Mouse (Mus musculus): ENCODE measurements around the gene Il13.

Il13 gene

DNA sequence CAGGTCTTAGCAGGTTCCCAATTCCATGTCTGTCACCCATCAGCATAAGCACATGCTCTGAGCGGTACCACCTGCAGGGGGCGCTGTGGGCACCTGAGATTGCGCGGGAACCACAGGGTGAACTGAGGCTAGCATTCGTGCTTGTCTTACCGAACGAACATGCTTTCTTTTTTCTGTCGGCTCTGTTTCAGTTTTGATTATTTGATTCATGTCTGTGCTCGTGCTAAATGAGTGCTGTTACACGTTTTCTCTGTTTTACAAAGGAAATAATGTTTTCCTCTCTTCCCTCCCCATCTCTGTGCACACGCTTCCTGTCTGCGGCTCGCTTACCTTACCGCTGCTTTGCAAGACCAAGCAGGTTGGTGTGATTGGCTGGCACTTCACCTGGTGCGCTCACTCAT, 44.1 kb downstream of the Il13 start:
- no peaks in the 10 kb centered on the region for H3K4me1 ChIP-seq (replicated peaks; ENCODE audit: low read depth, low read length)
- H3K9me3 ChIP-seq (ENCODE audit: low read length) = no peaks in the 10 kb centered on the region
- H3K4me3 ChIP-seq (replicated peaks; ENCODE audit: low read length) = 0 out of 2 replicates have a peak overlapping the region, but pooled peaks have one; percentile 18
- peaks cover 8% of the 10 kb centered on the region; the same call in 1 of the 2 replicates for H3K27me3 ChIP-seq (ENCODE audit: insufficient read depth, low read length)
- peak; percentile 91 for TF ChIP-seq CTCF (conservative IDR thresholded peaks at IDR 0.05; ENCODE audit: low read length)
- no peak for TF ChIP-seq NANOG (IDR thresholded peaks at IDR 0.05; ENCODE audit: borderline replicate concordance, low read length)
- no peak for TF ChIP-seq POU5F1 (IDR thresholded peaks at IDR 0.05; ENCODE audit: borderline replicate concordance, low read length)
- peaks cover 6% of the 10 kb centered on the region for H3K36me3 ChIP-seq (ENCODE audit: insufficient read depth, low read length)

DNA sequence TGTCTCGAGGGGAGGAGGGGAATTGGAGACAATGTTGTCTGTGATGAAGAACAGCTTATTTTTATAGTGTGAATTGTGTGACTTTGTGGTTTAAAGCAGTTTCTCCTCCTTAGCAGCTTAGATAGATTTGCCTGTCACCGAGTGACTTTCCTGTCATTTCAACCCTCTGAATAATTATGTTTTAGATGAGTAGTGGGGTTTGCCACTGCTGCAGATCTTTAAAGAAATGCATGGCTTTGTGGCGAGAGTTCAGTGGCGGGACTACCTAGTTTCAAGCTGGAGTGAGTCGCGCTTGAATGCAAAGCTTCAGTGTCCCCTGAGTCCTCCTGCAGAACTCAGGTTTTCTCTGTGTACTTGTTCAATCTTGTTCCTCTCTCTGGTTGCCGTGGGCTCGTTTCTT, 46.2 kb downstream of the Il13 start:
- H3K27me3 ChIP-seq (ENCODE audit: insufficient read depth, low read length) = peaks cover 8% of the 10 kb centered on the region; the same call in 1 of the 2 replicates
- no peaks in the 10 kb centered on the region for H3K9me3 ChIP-seq (ENCODE audit: low read length)
- peaks cover 9% of the 10 kb centered on the region; the same call in 1 of the 2 replicates for H3K36me3 ChIP-seq (ENCODE audit: insufficient read depth, low read length)
- peaks cover 4% of the 10 kb centered on the region; the same call in 1 of the 2 replicates for H3K4me1 ChIP-seq (replicated peaks; ENCODE audit: low read depth, low read length)
- no peak overlapping the region for H3K4me3 ChIP-seq (replicated peaks; ENCODE audit: low read length)
- TF ChIP-seq POU5F1 (IDR thresholded peaks at IDR 0.05; ENCODE audit: borderline replicate concordance, low read length) (no peak), CTCF (conservative IDR thresholded peaks at IDR 0.05; ENCODE audit: low read length) (no peak), NANOG (IDR thresholded peaks at IDR 0.05; ENCODE audit: borderline replicate concordance, low read length) (no peak)

DNA sequence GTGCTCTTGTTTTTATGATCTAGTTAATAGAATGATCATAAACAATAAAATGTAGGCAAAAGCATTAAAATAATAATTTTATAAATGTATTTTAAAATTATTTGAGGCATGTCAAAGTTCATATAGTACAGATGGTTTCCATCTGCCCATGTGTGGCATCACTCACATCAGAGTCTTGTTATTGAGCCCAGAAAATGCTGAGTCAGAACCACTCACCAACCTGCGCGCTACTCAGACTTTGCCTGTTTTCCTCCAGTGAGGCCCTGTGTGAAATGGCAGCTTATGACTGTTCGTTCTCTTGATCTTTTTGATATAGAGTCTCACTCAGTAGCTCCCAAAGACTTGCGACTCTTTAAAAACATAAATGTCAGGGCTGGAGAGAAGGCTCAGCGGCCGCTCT, 49.0 kb downstream of the Il13 start:
- H3K4me1 ChIP-seq (replicated peaks; ENCODE audit: low read depth, low read length) = peaks cover 4% of the 10 kb centered on the region; the same call in 1 of the 2 replicates
- TF ChIP-seq NANOG (IDR thresholded peaks at IDR 0.05; ENCODE audit: borderline replicate concordance, low read length) = no peak
- TF ChIP-seq CTCF (conservative IDR thresholded peaks at IDR 0.05; ENCODE audit: low read length) = no peak
- no peak for TF ChIP-seq POU5F1 (IDR thresholded peaks at IDR 0.05; ENCODE audit: borderline replicate concordance, low read length)
- peaks cover 11% of the 10 kb centered on the region for H3K36me3 ChIP-seq (ENCODE audit: insufficient read depth, low read length)
- H3K9me3 ChIP-seq (ENCODE audit: low read length) = no peaks in the 10 kb centered on the region
- H3K27me3 ChIP-seq (ENCODE audit: insufficient read depth, low read length) = no peaks in the 10 kb centered on the region
- H3K4me3 ChIP-seq (replicated peaks; ENCODE audit: low read length) = no peak overlapping the region

DNA sequence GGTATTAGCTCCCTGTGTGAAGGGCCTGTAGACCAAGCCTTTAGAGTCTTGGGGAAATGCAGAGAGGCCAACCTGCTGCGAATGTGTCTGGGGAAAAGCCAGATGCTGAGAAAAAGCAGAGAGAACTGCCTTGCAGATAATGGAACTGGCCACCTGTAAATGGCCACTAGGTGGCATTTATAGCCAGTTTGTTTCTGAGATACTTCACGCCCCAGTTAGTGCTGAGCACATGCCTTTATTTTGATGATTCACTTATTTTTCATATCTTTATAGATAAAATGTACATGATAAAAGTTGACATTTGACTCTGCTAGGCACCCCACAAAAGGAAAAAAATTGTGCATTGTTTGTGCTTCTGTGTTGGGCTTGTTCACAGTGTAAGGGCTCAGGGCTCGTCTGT, 49.7 kb downstream of the Il13 start:
- Histone ChIP-seq H3K36me3 (ENCODE audit: insufficient read depth, low read length) (peaks cover 14% of the 10 kb centered on the region), H3K27me3 (ENCODE audit: insufficient read depth, low read length) (no peaks in the 10 kb centered on the region), H3K9me3 (ENCODE audit: low read length) (no peaks in the 10 kb centered on the region), H3K4me3 (replicated peaks; ENCODE audit: low read length) (no peak overlapping the region), H3K4me1 (replicated peaks; ENCODE audit: low read depth, low read length) (peaks cover 4% of the 10 kb centered on the region; the same call in 1 of the 2 replicates)
- TF ChIP-seq CTCF (conservative IDR thresholded peaks at IDR 0.05; ENCODE audit: low read length) = peak; percentile 77
- TF ChIP-seq NANOG (IDR thresholded peaks at IDR 0.05; ENCODE audit: borderline replicate concordance, low read length) = no peak
- TF ChIP-seq POU5F1 (IDR thresholded peaks at IDR 0.05; ENCODE audit: borderline replicate concordance, low read length) = no peak

DNA sequence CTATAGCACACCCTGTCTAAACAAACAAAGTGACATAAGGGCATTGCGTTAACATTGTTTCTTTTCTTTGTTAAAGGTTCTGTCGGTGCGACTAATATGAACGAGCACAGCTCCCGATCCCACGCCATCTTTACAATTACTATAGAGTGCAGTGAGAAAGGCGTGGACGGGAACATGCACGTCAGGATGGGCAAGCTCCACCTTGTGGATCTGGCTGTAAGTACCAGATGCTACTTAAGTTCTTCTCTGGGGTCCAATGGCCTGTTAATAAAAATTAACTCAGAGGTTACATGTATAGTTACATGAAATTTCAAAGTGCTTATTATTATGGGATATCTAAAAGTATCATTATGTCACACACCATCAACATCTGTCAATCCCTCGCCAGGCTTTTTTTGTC, 51.4 kb downstream of the Il13 start:
- Histone ChIP-seq H3K9me3 (ENCODE audit: low read length) (no peaks in the 10 kb centered on the region), H3K36me3 (ENCODE audit: insufficient read depth, low read length) (peaks cover 15% of the 10 kb centered on the region), H3K4me1 (replicated peaks; ENCODE audit: low read depth, low read length) (peaks cover 4% of the 10 kb centered on the region; the same call in 1 of the 2 replicates), H3K27me3 (ENCODE audit: insufficient read depth, low read length) (no peaks in the 10 kb centered on the region), H3K4me3 (replicated peaks; ENCODE audit: low read length) (no peak overlapping the region)
- TF ChIP-seq CTCF (conservative IDR thresholded peaks at IDR 0.05; ENCODE audit: low read length) (no peak), POU5F1 (IDR thresholded peaks at IDR 0.05; ENCODE audit: borderline replicate concordance, low read length) (no peak), NANOG (IDR thresholded peaks at IDR 0.05; ENCODE audit: borderline replicate concordance, low read length) (no peak)

All from E14TG2a.4 (cell line).